Mouse (Mus musculus) limb, embryonic 13.5 days (tissue): ENCODE results near the gene Txnrd3. TPM values are rescaled to one million over a fixed set of nuclear protein-coding genes. Genes with fewer than 3 reads are reported as not detected.

Experiments used
- ATAC-seq: fragments of 200-750 bp; cut with Nextera tagmentation; 2 replicates; pipeline ENCODE4 v1.8.0; 2017; ENCODE audit warnings: low read depth, moderate number of reproducible peaks, moderate TSS enrichment; ENCODE audit not compliant: low FRiP score
- H3K27ac ChIP-seq: fragments of 300-500 bp; sonication (generic); 2 replicates; pipeline ENCODE4 v1.5.1; 2015; ENCODE audit warnings: inconsistent platforms, mild to moderate bottlenecking, moderate library complexity
- H3K27me3 ChIP-seq: fragments of 300-500 bp; sonication (generic); 2 replicates; pipeline ENCODE4 v1.6.1; 2015; ENCODE audit warnings: mild to moderate bottlenecking, inconsistent platforms
- H3K36me3 ChIP-seq: fragments of 300-500 bp; sonication (generic); 2 replicates; pipeline ENCODE4 v1.6.1; 2015; ENCODE audit warnings: inconsistent platforms, mild to moderate bottlenecking, moderate library complexity
- H3K4me1 ChIP-seq: fragments of 300-500 bp; sonication (generic); 2 replicates; pipeline ENCODE4 v1.6.1; 2015; ENCODE audit warnings: inconsistent platforms
- H3K4me2 ChIP-seq: fragments of 300-500 bp; sonication (generic); replicated peaks from 2 replicates; pipeline ENCODE4 v1.6.1; 2015; ENCODE audit warnings: inconsistent platforms, mild to moderate bottlenecking, moderate library complexity
- H3K4me3 ChIP-seq: fragments of 300-500 bp; sonication (generic); 2 replicates; pipeline ENCODE4 v1.5.1; 2015; ENCODE audit warnings: moderate library complexity, mild to moderate bottlenecking, inconsistent platforms
- H3K9ac ChIP-seq: fragments of 300-500 bp; sonication (generic); 2 replicates; pipeline ENCODE4 v1.6.1; 2015; ENCODE audit warnings: mild to moderate bottlenecking, inconsistent platforms
- H3K9me3 ChIP-seq: fragments of 300-500 bp; sonication (generic); 2 replicates; pipeline ENCODE4 v1.6.1; 2016; ENCODE audit warnings: inconsistent platforms
- WGBS: fragments of 180-500 bp; shearing (Covaris S2); methylation state at CpG from one replicate; pipeline ENCODE4 v1.1.7; 2015; 5-methylcytosine and 5-hydroxymethylcytosine counted together
- polyA plus RNA-seq: library from polyadenylated mRNA; unstranded; fragments of >200 nt; fragmentation: Nextera tagmentation; extraction: Ambion mirVana; gene quantifications from 2 replicates; pipeline ENCODE4 v1.2.1, GENCODE M21; 2015

Txnrd3 gene
- polyA plus RNA-seq, 1 experiment from 2014 or later: 8.1 TPM

GRCm38 (mm10) chr6:89659692-89660423, 16.1 kb downstream of the Txnrd3 start:
- Histone ChIP-seq H3K4me3 (no peak overlapping the region), H3K9ac (no peak overlapping the region), H3K4me1 (no peaks in the 10 kb centered on the region), H3K9me3 (no peaks in the 10 kb centered on the region), H3K36me3 (peaks cover 11% of the 10 kb centered on the region), H3K27ac (no peak overlapping the region), H3K27me3 (no peaks in the 10 kb centered on the region), H3K4me2 (no peak overlapping the region)
- ATAC-seq: no peak
- 30% methylated on average over 7 of the region's 7 CpGs for WGBS

GRCm38 (mm10) chr6:89660490-89660889, 16.7 kb downstream of the Txnrd3 start:
- Histone ChIP-seq H3K4me3 (no peak overlapping the region), H3K36me3 (peaks cover 11% of the 10 kb centered on the region), H3K27me3 (no peaks in the 10 kb centered on the region), H3K9me3 (no peaks in the 10 kb centered on the region), H3K9ac (no peak overlapping the region), H3K27ac (no peak overlapping the region), H3K4me2 (no peak overlapping the region), H3K4me1 (no peaks in the 10 kb centered on the region)
- WGBS: 63% methylated on average over 1 of the region's 1 CpGs
- ATAC-seq: no peak

GRCm38 (mm10) chr6:89662521-89662920, 18.7 kb downstream of the Txnrd3 start:
- H3K4me2 ChIP-seq: no peak overlapping the region
- ATAC-seq: no peak
- no peaks in the 10 kb centered on the region for H3K9me3 ChIP-seq
- H3K36me3 ChIP-seq: peaks cover 11% of the 10 kb centered on the region
- no peak overlapping the region for H3K4me3 ChIP-seq
- H3K27me3 ChIP-seq: no peaks in the 10 kb centered on the region
- H3K27ac ChIP-seq: no peak overlapping the region
- WGBS: 76% methylated on average over 3 of the region's 3 CpGs
- no peak overlapping the region for H3K9ac ChIP-seq
- H3K4me1 ChIP-seq: no peaks in the 10 kb centered on the region

GRCm38 (mm10) chr6:89665155-89665554, 21.4 kb downstream of the Txnrd3 start:
- ATAC-seq: no peak
- Histone ChIP-seq H3K4me3 (no peak overlapping the region), H3K4me1 (no peaks in the 10 kb centered on the region), H3K9ac (no peak overlapping the region), H3K27ac (no peak overlapping the region), H3K27me3 (no peaks in the 10 kb centered on the region), H3K36me3 (peaks cover 11% of the 10 kb centered on the region), H3K4me2 (no peak overlapping the region), H3K9me3 (no peaks in the 10 kb centered on the region)
- 44% methylated on average over 8 of the region's 8 CpGs for WGBS

GRCm38 (mm10) chr6:89665667-89666066, 21.9 kb downstream of the Txnrd3 start:
- Histone ChIP-seq H3K9me3 (no peaks in the 10 kb centered on the region), H3K27ac (no peak overlapping the region), H3K9ac (no peak overlapping the region), H3K4me1 (no peaks in the 10 kb centered on the region), H3K36me3 (peaks cover 11% of the 10 kb centered on the region), H3K4me3 (no peak overlapping the region), H3K27me3 (no peaks in the 10 kb centered on the region), H3K4me2 (no peak overlapping the region)
- ATAC-seq: no peak
- 79% methylated on average over 7 of the region's 7 CpGs for WGBS

GRCm38 (mm10) chr6:89666976-89667375, 23.2 kb downstream of the Txnrd3 start:
- Histone ChIP-seq H3K4me1 (no peaks in the 10 kb centered on the region), H3K27me3 (no peaks in the 10 kb centered on the region), H3K9me3 (no peaks in the 10 kb centered on the region), H3K4me3 (no peak overlapping the region), H3K27ac (no peak overlapping the region), H3K4me2 (no peak overlapping the region), H3K9ac (no peak overlapping the region), H3K36me3 (peaks cover 11% of the 10 kb centered on the region)
- no peak for ATAC-seq
- 85% methylated on average over 3 of the region's 3 CpGs for WGBS

GRCm38 (mm10) chr6:89669556-89669955, 25.8 kb downstream of the Txnrd3 start:
- Histone ChIP-seq H3K36me3 (no peaks in the 10 kb centered on the region), H3K4me2 (no peak overlapping the region), H3K4me3 (no peak overlapping the region), H3K27me3 (no peaks in the 10 kb centered on the region), H3K27ac (no peak overlapping the region), H3K9ac (no peak overlapping the region), H3K9me3 (no peaks in the 10 kb centered on the region), H3K4me1 (peaks cover 5% of the 10 kb centered on the region; the same call in 1 of the 2 replicates)
- 86% methylated on average over 6 of the region's 6 CpGs for WGBS
- no peak for ATAC-seq

- Histone ChIP-seq H3K9ac (no peak overlapping the region), H3K36me3 (peaks cover 4% of the 10 kb centered on the region; the same call in 1 of the 2 replicates), H3K27ac (no peak overlapping the region), H3K9me3 (no peaks in the 10 kb centered on the region), H3K4me1 (peaks cover 5% of the 10 kb centered on the region; the same call in 1 of the 2 replicates), H3K4me3 (no peak overlapping the region), H3K4me2 (no peak overlapping the region), H3K27me3 (no peaks in the 10 kb centered on the region)
- no peak for ATAC-seq
- 74% methylated on average over 6 of the region's 6 CpGs for WGBS
These were observed 27.6 kb downstream of the Txnrd3 start for GRCm38 (mm10) chr6:89671431-89671830.

- Histone ChIP-seq H3K9me3 (no peaks in the 10 kb centered on the region), H3K4me3 (no peak overlapping the region), H3K27ac (no peak overlapping the region), H3K36me3 (peaks cover 4% of the 10 kb centered on the region; the same call in 1 of the 2 replicates), H3K9ac (no peak overlapping the region), H3K4me2 (no peak overlapping the region), H3K4me1 (peaks cover 5% of the 10 kb centered on the region; the same call in 1 of the 2 replicates), H3K27me3 (no peaks in the 10 kb centered on the region)
- ATAC-seq: no peak
- WGBS: 85% methylated on average over 7 of the region's 7 CpGs
These were observed 28.9 kb downstream of the Txnrd3 start for GRCm38 (mm10) chr6:89672641-89673040.

GRCm38 (mm10) chr6:89673135-89673780, 29.5 kb downstream of the Txnrd3 start:
- 85% methylated on average over 11 of the region's 11 CpGs for WGBS
- H3K36me3 ChIP-seq: peaks cover 4% of the 10 kb centered on the region; the same call in 1 of the 2 replicates
- no peak overlapping the region for H3K27ac ChIP-seq
- peaks cover 5% of the 10 kb centered on the region; the same call in 1 of the 2 replicates for H3K4me1 ChIP-seq
- H3K27me3 ChIP-seq: no peaks in the 10 kb centered on the region
- no peak overlapping the region for H3K9ac ChIP-seq
- H3K4me2 ChIP-seq: no peak overlapping the region
- no peak overlapping the region for H3K4me3 ChIP-seq
- no peaks in the 10 kb centered on the region for H3K9me3 ChIP-seq
- ATAC-seq: peak; percentile 48; the same call in 1 of the 2 replicates

GRCm38 (mm10) chr6:89678522-89678921, 34.7 kb downstream of the Txnrd3 start:
- Histone ChIP-seq H3K36me3 (peaks cover 4% of the 10 kb centered on the region; the same call in 1 of the 2 replicates), H3K4me2 (no peak overlapping the region), H3K4me1 (no peaks in the 10 kb centered on the region), H3K9ac (no peak overlapping the region), H3K9me3 (no peaks in the 10 kb centered on the region), H3K4me3 (no peak overlapping the region), H3K27ac (no peak overlapping the region), H3K27me3 (no peaks in the 10 kb centered on the region)
- 67% methylated on average over 4 of the region's 4 CpGs for WGBS
- no peak for ATAC-seq

GRCm38 (mm10) chr6:89679291-89679835, 35.6 kb downstream of the Txnrd3 start:
- no peaks in the 10 kb centered on the region for H3K27me3 ChIP-seq
- H3K4me3 ChIP-seq: no peak overlapping the region
- no peaks in the 10 kb centered on the region for H3K4me1 ChIP-seq
- 17% methylated on average over 10 of the region's 10 CpGs for WGBS
- no peak overlapping the region for H3K9ac ChIP-seq
- no peaks in the 10 kb centered on the region for H3K9me3 ChIP-seq
- H3K27ac ChIP-seq: no peak overlapping the region
- peaks cover 4% of the 10 kb centered on the region; the same call in 1 of the 2 replicates for H3K36me3 ChIP-seq
- H3K4me2 ChIP-seq: no peak overlapping the region
- ATAC-seq: peak; percentile 71; the same call in 1 of the 2 replicates
